Mouse (Mus musculus): ENCODE data around the gene Il10.

The Il10 gene

DNA sequence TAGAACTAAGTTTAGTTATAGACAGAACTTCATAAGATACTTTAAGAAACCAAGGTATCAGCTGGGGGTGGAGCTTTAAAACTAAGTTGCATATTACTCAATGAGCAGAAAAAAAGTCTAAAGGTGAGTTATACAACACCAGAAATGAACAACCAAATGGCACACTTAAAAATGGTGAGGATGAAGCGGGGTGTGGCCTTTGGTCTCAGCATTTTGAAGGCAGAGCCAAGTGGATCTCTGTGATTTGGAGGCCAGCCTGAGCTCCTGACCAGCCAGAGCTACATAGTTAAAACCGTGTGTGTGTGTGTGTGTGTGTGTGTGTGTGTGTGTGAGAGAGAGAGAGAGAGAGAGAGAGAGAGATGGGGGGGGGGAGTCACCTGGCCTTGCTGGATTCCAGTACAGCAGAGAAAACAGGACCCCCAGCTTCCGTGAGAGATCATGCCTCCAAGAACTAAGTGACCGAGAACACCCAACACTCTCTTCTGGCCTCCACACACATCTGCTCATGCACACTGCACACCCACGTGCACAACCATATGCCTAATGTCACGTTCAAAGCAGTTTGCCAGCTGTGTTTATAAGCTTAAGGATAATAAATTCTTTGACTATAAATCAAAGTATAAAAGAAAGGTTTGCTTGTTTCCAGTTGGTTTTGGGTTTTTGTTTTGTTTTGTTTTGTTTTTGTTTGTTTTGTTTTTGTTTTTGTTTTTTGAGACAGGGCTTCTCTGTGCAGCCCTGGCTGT, 28.6 kb downstream of the Il10 start:
- DNase-seq (ENCODE audit: low read depth, low spot score): no peak

DNA sequence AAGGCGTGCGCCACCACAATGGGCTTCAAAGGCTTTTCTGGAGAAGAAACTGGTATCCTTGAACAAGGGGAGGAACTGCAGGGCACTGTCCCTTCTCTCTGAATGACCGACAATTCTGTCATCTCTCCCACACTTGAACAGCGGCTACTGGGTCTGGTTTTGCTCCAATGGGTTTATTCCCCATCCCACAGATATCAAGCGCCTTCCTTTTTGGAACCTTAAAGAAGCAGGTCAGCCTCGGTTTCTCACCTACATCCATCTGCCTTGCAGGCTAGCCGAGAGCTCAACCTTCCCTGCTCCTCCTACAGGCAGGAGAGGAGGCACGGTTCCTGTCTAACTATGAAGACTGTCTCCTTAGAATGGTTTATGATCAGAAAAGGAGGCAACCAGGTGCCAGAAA, 29.3 kb downstream of the Il10 start:
- DNase-seq (ENCODE audit: low read depth, low spot score): no peak

DNA sequence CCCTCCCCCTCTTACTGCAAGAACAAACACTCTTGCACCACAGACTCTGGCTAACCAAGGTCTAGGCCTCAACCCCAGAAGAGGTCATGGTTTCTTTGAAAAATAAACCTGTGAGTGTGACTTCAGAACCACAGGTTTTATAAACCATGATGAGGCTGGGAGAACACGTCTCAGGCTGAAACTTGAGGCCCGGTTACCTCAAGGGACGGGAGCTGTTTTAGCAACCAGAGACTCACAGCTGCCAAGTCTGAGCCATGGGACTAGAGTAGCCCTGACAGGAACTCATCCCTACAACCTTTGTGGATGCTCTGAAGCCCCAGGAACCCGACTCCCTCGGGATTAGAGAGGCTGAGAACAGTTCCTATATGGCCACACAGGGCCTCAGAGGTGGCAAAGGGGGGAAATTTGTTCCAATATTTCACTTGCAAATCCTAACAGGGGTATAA, 29.7 kb downstream of the Il10 start:
- no peak for DNase-seq (ENCODE audit: low read depth, low spot score)

DNA sequence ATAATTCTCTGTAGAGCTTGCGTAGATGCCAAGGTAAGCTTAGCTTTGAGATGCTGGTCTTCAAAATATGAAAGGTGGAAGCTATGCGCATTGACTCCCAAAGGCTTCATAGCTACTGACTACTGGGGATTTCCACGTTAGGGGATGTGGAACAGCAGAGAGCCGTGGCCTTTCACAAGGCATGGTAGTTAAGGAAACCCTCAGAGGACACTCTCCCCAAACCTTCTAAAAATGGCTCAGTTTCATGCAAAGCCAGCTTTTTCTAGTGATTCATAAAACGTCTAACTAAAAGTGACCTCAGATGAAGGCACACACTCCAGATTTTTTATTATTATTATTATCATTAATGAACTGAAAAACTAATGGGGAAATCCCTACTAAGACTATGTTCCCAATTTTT, 30.4 kb downstream of the Il10 start:
- DNase-seq (ENCODE audit: low read depth, low spot score): no peak

DNA sequence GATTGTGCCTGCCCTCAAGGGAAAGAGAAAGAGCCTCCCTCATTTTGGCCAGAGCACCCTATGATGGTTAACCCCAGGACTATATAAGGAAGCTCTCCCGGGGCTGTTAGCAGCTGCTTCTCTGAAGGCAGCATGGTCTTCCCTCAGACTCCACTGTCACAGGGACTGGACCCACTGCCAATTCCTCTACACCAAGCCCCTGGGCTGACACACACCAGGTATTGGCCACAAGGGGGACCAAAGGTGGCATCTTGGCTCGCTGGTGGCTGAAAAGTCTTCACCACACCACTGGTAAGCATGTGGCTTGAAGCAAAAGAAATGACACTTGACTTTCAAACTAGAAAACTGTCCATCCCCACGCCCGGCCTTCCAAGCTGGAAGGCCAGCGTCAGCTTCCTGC, 31.0 kb downstream of the Il10 start:
- DNase-seq (ENCODE audit: low read depth, low spot score): no peak

DNA sequence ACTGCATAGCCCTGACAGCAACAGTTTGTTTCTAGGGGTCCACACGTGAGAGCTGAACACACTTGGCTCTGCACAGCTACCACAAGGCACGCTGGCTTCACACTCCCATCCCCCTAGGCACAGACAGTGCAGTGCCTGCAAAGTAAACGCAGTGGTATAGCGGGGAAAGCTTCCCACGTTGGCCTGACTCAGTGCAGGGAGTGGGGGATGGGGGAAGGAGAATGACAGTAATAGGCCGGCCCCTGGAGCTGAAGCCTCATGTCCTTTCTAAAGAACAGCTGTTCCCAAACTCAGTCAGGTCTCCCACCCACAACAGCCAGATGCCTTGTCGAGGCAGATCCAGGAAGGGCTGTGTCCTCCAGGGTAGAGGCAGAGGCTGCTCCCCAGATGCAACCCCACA, 31.4 kb downstream of the Il10 start:
- DNase-seq (ENCODE audit: low read depth, low spot score): no peak

DNA sequence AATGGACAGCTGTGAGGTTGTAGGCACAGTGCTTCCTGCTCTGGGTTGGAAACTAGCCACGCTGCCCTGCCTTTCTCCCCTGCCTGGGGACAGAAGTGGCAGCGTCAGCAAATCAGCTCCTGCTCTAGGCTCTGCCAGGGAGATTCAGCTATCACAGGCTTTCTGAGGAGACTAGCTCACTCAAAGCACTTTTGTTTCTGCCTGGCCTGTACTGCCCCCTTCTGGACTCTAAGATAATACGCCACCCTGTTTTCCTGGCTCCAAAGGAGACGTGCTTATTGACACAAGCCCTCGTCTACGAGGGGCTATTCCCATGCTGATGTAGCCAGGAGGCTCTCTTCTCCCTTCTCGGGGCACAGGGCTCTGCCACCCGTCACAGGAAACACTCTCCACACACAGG, 33.6 kb downstream of the Il10 start:
- DNase-seq (ENCODE audit: low read depth, low spot score): peak; percentile 80

DNA sequence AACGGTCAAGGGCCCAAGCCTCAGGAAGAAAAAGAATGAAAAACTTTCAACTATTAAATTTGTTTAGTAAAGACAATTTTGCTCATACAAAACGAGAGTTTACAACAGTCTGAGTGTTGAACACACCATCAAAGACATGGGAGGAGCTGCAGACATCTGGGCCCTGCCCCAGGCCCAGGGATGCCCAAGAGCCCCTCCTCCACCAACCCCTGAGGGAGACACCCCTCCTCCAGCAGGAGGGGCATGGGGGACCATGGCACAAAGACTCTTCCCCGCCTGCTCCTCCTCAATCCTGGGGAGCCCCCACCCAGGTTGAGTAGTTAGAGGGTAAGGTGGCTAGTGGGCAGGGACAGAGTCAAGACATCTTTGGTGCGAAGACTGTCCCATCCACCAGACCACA, 34.0 kb downstream of the Il10 start:
- DNase-seq (ENCODE audit: low read depth, low spot score): no peak

DNA sequence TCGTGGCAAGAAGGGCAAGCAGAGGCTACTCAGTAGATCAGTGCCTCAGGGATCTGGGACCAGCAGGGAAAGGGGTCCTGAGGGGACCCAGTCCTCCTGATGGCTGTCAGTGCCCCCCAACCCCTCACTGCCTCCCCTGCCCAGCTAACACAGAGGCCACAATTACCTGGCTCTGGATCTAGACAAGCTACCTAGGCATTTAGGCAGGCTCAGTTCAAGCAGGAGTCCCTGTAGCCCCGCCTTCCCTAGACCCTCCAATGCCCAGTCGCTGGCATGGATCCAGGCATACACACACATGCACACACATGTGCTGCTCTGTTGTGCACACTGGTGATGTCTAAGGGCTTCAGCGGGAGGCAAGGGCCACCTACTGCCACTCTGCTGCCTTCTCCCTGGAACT, 34.6 kb downstream of the Il10 start:
- no peak for DNase-seq (ENCODE audit: low read depth, low spot score)

DNA sequence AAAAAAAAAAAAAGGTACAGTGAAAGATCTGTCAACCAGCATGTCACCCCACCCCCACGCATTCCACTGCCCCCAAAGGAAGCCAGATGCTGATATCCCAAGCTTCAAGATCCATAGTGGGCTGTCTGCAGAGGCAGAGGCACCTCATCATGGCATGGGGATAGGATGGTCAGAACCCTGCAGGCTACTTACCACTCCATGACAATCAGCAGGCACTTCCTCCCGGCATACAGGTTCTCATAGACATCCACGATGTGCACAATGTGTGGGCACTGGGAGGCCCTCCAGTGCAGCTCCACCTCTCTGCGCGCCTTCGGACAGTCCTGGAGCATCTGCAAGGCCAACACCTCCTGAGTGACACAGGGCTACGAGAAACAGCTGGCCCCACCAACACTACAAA, 38.8 kb downstream of the Il10 start:
- DNase-seq (ENCODE audit: low read depth, low spot score): no peak

DNA sequence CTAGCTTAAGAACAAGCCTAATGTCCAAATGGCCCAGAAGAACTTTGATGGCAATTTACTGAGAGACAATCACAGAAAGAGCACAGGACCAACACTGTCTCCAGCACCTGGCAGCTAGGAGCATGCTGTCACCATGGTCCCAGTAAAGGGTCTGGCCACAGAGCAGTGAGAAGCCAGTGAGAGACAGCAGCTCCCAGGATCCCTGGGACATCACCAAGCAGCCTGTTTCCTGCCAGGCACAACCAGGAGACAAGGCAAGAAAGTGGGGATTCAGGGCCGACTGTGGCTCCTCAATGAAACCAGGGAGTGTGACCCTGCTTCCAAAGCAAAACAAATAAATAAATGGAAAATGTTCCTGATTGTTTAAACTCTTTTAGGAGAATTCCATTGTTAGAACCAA, 39.8 kb downstream of the Il10 start:
- no peak for DNase-seq (ENCODE audit: low read depth, low spot score)

DNA sequence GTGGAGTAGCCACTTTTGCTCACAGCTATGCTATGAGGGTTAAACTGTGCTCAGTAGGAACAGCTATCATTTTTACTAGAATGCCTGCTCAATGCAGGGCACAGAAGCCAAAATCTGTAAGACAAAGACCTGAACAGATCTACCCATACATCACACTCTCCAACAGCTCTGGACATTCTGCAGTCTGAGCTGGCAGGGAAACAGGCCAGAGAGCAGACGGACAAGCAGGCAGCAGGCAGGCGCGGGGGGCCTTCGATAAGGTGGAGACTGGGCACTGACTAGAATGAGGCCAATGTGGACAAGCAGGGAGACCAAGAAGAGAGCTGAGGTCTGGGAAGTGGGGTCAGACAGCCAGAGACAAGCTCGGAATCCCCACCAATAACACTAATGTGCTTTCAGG, 40.2 kb downstream of the Il10 start:
- DNase-seq (ENCODE audit: low read depth, low spot score): no peak

DNA sequence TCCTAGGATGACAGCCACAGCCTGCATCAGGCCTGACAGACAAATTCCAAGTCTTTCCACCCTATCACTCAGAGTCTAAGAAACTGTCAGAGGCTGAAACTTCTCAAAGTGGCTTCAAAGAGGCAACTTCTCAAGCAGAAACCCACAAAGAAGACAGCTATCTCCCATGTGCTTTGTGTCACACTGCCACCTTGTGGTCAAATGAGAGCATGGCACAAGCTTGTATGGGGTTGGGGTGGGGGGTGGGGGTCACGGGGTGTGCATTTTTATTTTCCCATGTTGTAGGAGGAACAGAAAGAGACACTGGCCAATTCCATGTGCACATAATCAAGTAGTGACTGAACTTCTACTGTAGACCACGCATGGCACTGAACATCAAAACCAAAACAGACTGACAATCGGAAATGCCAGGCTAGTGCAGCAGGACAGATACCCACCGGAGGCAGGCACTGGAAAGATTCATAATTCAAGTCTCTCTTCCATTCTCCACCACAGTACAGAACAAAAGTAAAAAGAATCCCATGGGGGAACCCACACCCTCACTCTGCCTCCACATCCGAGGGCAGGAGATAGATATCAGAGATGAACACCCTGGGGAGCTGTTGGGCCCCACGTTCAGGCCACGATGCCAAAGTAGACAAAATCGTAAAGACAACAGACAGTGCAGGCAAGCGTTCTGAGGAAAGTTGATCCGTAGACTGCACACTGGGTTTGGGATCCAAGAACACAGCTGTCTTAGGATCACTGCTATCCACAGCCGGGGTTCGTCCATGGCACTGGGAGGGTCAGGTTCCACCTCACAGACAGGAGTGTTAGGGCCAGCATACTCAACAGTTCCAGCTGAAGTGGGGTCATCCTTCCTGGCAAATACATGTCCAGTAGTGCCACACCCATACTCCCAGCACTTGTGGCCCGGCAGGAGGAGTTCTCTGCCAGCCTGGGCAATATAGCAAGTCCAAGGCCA, 40.9 kb downstream of the Il10 start:
- DNase-seq (ENCODE audit: low read depth, low spot score): no peak

DNA sequence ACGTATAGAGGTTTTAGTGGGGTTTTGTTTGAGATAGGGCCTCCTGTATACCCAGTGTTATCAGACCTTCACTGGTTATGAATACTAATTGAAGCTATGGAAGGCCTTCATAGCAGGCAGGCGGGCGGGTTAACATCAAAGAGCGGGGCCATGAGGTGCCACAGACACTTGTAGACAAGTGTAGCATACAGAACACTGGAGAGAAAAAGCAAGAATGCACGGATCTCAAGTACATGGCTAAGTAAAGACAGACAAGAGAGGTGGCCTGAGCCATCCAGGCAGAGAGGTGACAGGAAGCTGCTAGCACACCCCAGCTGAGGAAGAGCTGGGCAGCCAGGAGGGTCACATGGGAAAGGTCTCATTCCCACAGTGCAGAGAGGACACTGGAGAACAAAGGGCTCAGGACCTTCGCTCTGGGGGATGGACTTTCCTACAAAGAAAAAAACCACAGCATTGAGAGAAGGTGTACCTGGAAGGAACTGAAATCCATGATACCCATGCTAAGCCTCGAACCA, 42.2 kb downstream of the Il10 start:
- no peak for DNase-seq (ENCODE audit: low read depth, low spot score)

DNA sequence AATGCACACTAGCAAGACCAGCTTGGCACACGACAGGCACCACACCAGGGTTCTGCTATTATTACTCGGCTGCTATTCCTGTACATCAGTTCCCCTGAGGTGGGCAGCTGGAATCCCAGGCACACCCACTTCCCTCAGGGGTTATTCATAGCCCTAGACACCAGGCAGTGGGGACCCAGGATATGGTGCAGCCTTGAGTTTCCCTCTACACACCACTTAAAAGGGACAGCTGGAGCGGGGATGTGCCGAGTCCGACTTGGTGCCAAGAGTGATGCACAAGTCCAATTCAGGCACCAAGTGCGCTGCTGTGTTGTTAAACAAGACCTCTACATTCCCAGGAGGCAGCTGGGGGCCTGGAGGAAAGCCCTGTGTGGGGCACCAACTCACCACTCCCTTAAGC, 43.2 kb downstream of the Il10 start:
- DNase-seq (ENCODE audit: low read depth, low spot score): peak; percentile 80

DNA sequence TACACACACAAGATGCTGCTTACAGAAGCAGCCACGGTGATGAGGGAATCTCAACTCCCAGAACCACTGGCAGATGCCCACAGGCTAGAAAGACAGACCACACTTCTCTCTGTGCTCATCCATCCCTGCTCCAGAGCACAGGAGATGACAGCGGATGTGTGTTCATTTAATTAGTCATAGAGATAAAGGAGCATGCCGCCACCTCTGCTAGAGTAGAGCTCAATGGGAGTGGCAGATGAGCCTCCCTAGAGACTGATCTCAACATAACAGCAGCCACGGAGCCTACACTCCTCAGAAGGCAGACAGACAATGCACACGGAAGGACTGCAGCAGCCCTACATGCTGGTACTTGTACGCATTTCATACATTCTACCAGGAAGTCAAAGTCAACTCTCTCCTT, 44.6 kb downstream of the Il10 start:
- DNase-seq (ENCODE audit: low read depth, low spot score): no peak

DNA sequence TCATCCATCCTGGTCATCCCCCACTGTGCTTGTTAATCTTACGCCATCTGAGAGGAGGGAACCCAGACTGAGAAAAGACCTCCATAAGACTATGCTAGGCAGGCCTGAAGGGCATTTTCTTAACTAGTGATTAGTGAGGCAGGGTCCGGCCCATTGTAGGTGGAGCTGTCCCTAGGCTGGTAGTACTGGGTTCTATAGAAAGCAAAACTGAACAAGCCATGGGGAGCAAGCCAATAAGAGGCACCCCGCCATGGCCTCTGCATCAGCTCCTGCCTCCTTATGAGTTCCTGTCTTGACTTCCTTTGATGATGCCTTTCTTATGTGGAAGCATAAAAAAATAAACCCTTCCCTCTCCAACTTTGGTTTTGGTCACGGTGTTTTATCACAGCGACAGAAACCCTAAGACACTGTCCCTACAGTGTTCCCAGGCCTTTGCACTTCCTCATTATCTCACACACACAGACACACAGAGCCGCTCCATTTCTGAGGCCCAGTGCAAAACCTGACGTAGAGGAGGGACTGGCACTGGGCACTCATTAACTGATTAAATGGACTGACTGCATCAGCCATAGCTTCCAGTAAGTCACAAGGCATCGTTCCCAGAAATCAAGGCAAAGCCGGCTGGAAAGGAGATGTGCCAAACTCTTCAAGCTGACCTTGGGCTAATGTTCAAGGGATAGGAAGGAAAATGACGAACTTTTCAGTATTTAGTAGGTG, 48.5 kb downstream of the Il10 start:
- DNase-seq (ENCODE audit: low read depth, low spot score): no peak

DNA sequence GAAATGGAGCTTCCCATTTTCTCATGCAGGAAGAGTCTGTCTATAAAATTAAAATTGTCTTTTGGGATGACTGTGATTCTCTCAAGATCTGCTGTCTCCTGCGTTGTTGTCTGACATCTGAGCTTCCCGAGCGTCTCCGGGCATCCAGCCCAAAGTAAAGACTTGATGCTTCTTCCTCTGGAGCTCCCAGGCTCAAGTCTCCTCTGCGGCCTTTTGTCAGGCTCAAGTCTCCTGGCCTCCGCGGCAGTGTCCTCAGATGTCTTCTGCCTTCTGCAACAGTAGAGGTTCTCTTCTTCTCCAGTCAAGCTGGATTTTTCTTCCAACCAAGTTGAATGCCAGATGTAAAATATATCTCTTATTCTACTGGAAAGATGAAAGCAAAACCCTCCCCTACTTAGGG, 49.4 kb downstream of the Il10 start:
- DNase-seq (ENCODE audit: low read depth, low spot score): no peak

DNA sequence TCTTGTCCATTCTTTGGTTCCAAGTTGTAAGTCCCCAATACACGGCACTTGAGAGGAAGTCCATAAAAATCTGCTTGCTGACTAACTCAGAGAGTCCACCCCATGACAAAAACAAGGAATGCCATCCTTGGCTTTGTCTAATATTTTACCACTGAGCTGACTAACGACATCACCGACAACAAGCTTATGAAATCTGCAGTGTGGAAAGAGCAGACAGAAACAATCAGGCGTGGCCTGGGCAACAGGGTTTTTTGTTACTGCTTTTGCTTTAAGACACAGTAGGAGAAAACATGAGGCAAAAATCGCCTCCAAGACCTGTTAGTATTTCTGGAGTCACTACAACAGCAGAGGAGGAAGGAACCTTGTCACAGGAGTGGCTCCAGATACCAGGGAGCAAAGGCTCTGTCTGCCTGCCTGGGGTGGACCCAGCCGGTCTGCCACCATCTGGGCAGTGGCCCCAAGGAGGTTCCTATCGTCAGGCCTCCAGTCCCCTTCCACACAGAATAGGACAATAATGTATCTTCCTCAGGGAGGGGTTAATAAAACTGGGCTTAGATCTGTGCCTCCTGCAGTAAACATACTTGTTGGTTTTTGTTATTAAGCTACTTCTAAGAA, 52.8 kb downstream of the Il10 start:
- no peak for DNase-seq (ENCODE audit: low read depth, low spot score)

DNA sequence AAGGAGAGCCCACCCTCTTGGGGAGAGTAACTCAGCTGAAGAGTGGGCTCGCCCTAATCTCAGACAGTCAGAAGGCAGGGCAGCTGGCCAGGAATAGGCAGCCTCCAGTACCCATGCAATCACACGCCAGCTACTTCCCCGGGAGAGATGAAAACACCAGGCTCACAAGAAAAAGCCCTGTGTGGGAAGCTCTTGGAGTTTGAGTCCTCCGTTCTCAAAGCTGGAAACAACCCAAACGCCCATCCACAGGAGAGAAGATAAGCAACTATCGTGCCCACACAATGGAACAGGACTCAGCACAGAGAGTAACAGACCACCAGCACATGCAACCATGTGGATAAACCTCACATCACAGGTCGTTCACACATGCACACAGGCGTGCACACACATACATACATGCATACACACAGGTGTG, 54.9 kb downstream of the Il10 start:
- DNase-seq (ENCODE audit: low read depth, low spot score): peak; percentile 90

Data from telencephalon, adult 2 months (tissue).